Mouse (Mus musculus) spleen, adult 2 months (tissue): ENCODE results near the gene Rufy2.

Experiments
- CTCF ChIP-seq: fragments of 200-500 bp; IDR thresholded peaks from 2 replicates; pipeline ENCODE4 v1.5.1; 2011; ENCODE audit warnings: mild to moderate bottlenecking, inconsistent platforms; ENCODE audit not compliant: insufficient read depth, insufficient read length, insufficient replicate concordance; ENCODE audit errors: extremely low read depth
- POLR2A ChIP-seq: fragments of 200-500 bp; IDR thresholded peaks from 2 replicates; pipeline ENCODE4 v1.6.1; 2011; ENCODE audit warnings: low read depth, low read length, inconsistent platforms

DNA sequence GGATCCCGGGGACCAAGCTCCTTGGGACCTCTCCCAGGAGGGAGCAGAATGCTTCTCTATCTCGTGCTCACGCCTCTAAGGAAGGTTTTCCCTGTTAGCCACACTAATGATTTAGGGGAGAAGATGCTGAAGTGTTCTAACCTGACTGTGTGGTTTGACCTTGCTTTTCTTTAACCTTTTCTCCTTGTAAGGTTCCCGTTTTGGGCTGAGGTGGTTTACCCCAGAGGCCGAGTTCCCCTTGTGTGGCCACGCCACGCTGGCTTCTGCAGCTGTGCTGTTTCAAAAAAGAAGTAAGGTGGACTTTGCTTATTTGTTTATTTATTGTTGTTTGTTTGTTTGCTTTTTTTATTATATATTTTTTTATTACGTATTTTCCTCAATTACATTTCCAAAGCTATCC lies 67.7 kb downstream of the Rufy2 start:
- TF ChIP-seq POLR2A (no peak), CTCF (no peak)
